Mouse (Mus musculus): ENCODE measurements at regions not wholly inside any gene's neighbourhood (a gene's known extent, or its start where the extent isn't known, plus 50 kb on each side); places are given as distances from the start of the nearest gene placed in this dataset.

DNA sequence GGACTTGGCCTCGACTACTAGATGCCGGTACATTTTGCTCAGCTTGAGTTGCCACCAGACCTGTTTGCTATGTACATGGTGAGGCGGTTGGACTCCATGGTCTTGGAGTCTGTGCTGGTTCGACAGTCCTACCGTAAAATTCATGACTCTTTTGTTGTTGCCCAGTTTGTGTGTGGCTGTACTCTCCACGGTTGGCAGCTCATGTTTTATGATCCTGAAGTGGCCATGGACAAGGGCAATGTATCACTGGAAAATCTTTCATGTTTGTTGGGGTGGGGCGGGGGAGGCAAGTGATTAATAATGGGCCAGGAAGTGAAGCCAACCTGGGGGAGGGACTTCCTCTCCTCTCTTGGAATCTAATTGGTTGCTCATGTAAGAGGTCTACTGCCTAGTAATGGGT lies 147.0 kb upstream of the Fbxo11 start:
- TF ChIP-seq POLR2A (IDR thresholded peaks at IDR 0.05; ENCODE audit: insufficient read depth, low read depth, low read length) (no peak), CTCF (IDR thresholded peaks at IDR 0.05) (no peak)
